Mouse (Mus musculus) forebrain, embryonic 16.5 days (tissue): ENCODE measurements around the gene Btbd6. TPM values are rescaled to one million over a fixed set of nuclear protein-coding genes. Genes with fewer than 3 reads are reported as not detected.

Experiments
- ATAC-seq: fragments of 200-750 bp; cut with Nextera tagmentation; 2 replicates; pipeline ENCODE4 v1.8.0; 2017; ENCODE audit warnings: mild to moderate bottlenecking, moderate library complexity
- H3K27ac ChIP-seq: fragments of 300-500 bp; sonication (generic); 2 replicates; pipeline ENCODE4 v1.5.1; 2014; ENCODE audit warnings: low read length, control low read depth
- H3K27me3 ChIP-seq: fragments of 300-500 bp; sonication (generic); replicated peaks from 2 replicates; pipeline ENCODE4 v1.6.1; 2014; ENCODE audit warnings: low read length; ENCODE audit not compliant: control insufficient read depth, insufficient read depth
- H3K36me3 ChIP-seq: fragments of 300-500 bp; sonication (generic); 2 replicates; pipeline ENCODE4 v1.6.1; 2014; ENCODE audit not compliant: control insufficient read depth, insufficient read depth
- H3K4me1 ChIP-seq: fragments of 300-500 bp; sonication (generic); replicated peaks from 2 replicates; pipeline ENCODE4 v1.6.1; 2014; ENCODE audit warnings: low read length; ENCODE audit not compliant: control insufficient read depth, insufficient read depth
- H3K4me2 ChIP-seq: fragments of 300-500 bp; sonication (generic); 2 replicates; pipeline ENCODE4 v1.6.1; 2014; ENCODE audit warnings: mild to moderate bottlenecking, low read length, control low read depth
- H3K4me3 ChIP-seq: fragments of 300-500 bp; sonication (generic); replicated peaks from 2 replicates; pipeline ENCODE4 v1.5.1; 2014; ENCODE audit warnings: mild to moderate bottlenecking, low read length, control low read depth
- H3K9ac ChIP-seq: fragments of 300-500 bp; sonication (generic); replicated peaks from 2 replicates; pipeline ENCODE4 v1.6.1; 2014; ENCODE audit warnings: low read depth, low read length, control low read depth
- H3K9me3 ChIP-seq: fragments of 300-500 bp; sonication (generic); 2 replicates; pipeline ENCODE4 v1.6.1; 2016; ENCODE audit warnings: low read length; ENCODE audit not compliant: control insufficient read depth
- WGBS: fragments of 180-500 bp; shearing (Covaris S2); extraction: QIAGEN DNeasy Blood & Tissue Kit; methylation state at CpG from one replicate; pipeline ENCODE4 v1.1.7; 2014; 5-methylcytosine and 5-hydroxymethylcytosine counted together
- polyA plus RNA-seq: library from polyadenylated mRNA; unstranded; fragments of >200 nt; fragmentation: Nextera tagmentation; extraction: Ambion mirVana; gene quantifications from 2 replicates; pipeline ENCODE4 v1.2.1, GENCODE M21; 2015

The Btbd6 gene
- polyA plus RNA-seq, 1 experiment from 2014 or later: 49.7 TPM

- no peaks in the 10 kb centered on the region for H3K4me1 ChIP-seq
- no peak for ATAC-seq
- no peak overlapping the region for H3K4me3 ChIP-seq
- no peaks in the 10 kb centered on the region for H3K9me3 ChIP-seq
- H3K9ac ChIP-seq: no peak overlapping the region
- no peak overlapping the region for H3K4me2 ChIP-seq
- WGBS: 79% methylated on average over 8 of the region's 8 CpGs
- no peak overlapping the region for H3K27ac ChIP-seq
- H3K27me3 ChIP-seq: no peaks in the 10 kb centered on the region
- H3K36me3 ChIP-seq: peaks cover 46% of the 10 kb centered on the region
Measured at GRCm38 (mm10) chr12:112968943-112969342, 7.3 kb upstream of the Btbd6 start.

DNA sequence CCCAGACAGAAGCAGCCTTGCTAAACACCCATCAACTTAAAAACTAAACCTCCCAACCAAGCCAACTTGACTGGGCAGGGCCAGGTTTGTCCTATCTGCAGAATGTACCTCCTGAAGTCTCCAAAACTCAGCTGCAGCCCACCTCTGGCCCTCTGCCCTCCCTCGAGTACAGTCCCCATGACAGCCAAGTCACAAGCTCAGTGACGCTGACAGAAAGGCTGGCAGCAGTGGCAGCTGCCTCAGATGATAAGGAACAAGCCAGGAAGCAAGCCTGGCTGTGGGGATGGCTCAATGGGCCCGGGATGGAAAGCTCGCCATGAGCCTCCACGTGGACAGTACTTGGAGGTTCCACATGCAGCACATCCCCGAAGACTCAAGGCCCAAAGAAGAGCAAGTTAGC, 6.7 kb upstream of the Btbd6 start:
- peaks cover 39% of the 10 kb centered on the region for H3K36me3 ChIP-seq
- no peak for ATAC-seq

GRCm38 (mm10) chr12:112974736-112975135, 1.5 kb upstream of the Btbd6 start:
- no peak for ATAC-seq

More for the DNA sequence above, 6.7 kb upstream of the Btbd6 start:
- Histone ChIP-seq H3K4me3 (no peak overlapping the region), H3K27me3 (no peaks in the 10 kb centered on the region), H3K9me3 (no peaks in the 10 kb centered on the region), H3K4me2 (no peak overlapping the region), H3K9ac (no peak overlapping the region), H3K4me1 (no peaks in the 10 kb centered on the region), H3K27ac (no peak overlapping the region)
- WGBS: 91% methylated on average over 6 of the region's 6 CpGs

DNA sequence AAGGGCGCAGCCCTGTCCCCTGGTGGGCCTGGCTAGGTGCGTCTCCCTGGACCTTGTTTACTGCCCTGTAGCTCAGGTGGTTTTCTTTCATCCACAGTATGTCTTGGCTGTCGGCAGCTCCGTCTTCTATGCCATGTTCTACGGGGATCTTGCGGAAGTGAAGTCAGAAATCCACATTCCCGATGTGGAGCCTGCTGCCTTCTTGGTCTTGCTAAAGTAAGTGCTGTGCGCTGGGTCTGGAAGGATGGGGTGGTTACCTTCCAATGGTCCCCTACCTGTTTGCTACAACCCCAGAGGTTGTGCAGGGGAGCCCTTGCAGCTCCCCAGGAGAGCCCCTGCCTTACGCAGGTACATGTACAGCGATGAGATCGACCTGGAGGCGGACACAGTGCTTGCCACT, 874 bp downstream of the Btbd6 start:
- WGBS: 44% methylated on average over 12 of the region's 12 CpGs
- peaks cover 14% of the 10 kb centered on the region for H3K4me1 ChIP-seq
- peak overlapping the region; percentile 94 for H3K27ac ChIP-seq
- H3K27me3 ChIP-seq: no peaks in the 10 kb centered on the region
- peak overlapping the region; percentile 75 for H3K4me2 ChIP-seq
- ATAC-seq: no peak
- H3K9ac ChIP-seq: peak overlapping the region; percentile 77
- H3K9me3 ChIP-seq: no peaks in the 10 kb centered on the region
- H3K36me3 ChIP-seq: peaks cover 25% of the 10 kb centered on the region
- peak overlapping the region; percentile 71 for H3K4me3 ChIP-seq

More at GRCm38 (mm10) chr12:112974736-112975135, 1.5 kb upstream of the Btbd6 start:
- Histone ChIP-seq H3K4me3 (no peak overlapping the region), H3K9ac (no peak overlapping the region), H3K9me3 (no peaks in the 10 kb centered on the region), H3K36me3 (peaks cover 28% of the 10 kb centered on the region), H3K4me1 (peaks cover 14% of the 10 kb centered on the region), H3K27me3 (no peaks in the 10 kb centered on the region), H3K27ac (no peak overlapping the region), H3K4me2 (no peak overlapping the region)
- WGBS: 90% methylated on average over 9 of the region's 9 CpGs

DNA sequence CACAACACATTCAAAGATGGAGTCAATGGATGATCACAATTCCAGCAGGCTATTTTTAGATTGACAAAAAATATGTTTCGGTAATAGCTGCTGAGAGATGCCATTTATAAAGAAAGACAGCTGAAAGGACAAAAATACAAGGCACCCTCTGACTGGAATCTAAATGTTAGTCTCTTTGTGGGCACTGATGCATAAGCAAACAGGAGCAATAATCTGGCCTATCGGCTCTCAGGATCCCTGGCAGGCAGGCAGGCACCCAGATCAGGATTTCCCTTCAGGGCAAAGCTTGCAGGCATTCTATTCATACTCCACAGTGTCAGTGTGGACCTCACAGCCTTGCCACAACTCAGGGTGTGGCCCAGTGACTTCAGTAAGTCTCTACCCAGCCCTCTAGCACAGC, 5.7 kb downstream of the Btbd6 start:
- peaks cover 41% of the 10 kb centered on the region for H3K36me3 ChIP-seq
- H3K4me1 ChIP-seq: peaks cover 6% of the 10 kb centered on the region
- no peak overlapping the region for H3K9ac ChIP-seq
- H3K9me3 ChIP-seq: no peaks in the 10 kb centered on the region
- H3K4me3 ChIP-seq: no peak overlapping the region
- peak; percentile 21; the same call in 1 of the 2 replicates for ATAC-seq
- no peaks in the 10 kb centered on the region for H3K27me3 ChIP-seq
- H3K4me2 ChIP-seq: no peak overlapping the region
- peak overlapping the region; percentile 43; the same call in 1 of the 2 replicates for H3K27ac ChIP-seq
- 33% methylated on average over 2 of the region's 2 CpGs for WGBS

GRCm38 (mm10) chr12:112985346-112985745, 9.1 kb downstream of the Btbd6 start:
- no peak overlapping the region for H3K27ac ChIP-seq
- H3K36me3 ChIP-seq: peaks cover 31% of the 10 kb centered on the region

DNA sequence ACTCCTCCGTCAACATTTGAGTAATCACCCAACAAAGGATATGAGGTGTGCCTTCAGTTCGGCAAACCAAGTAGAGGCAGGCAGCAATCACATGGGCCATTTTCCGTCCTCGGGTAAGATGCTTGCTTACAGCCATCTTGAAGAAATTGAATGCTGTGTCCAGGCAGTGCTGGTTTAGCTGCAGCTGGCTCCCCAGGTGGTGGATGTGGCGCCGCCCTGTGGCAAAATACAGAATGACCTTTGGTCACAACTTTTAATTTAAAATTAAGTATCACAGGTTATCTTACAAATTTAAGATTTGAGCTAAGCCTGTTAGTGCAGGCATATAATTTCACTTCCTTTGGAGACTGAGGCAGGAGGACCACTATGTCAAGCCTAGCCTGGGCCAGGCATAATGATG, 11.6 kb downstream of the Btbd6 start:
- no peak overlapping the region for H3K9ac ChIP-seq
- 70% methylated on average over 6 of the region's 6 CpGs for WGBS
- no peak overlapping the region for H3K4me3 ChIP-seq
- H3K9me3 ChIP-seq: no peaks in the 10 kb centered on the region
- no peak overlapping the region for H3K27ac ChIP-seq
- H3K36me3 ChIP-seq: peaks cover 21% of the 10 kb centered on the region
- ATAC-seq: no peak
- no peak overlapping the region for H3K4me2 ChIP-seq
- no peaks in the 10 kb centered on the region for H3K27me3 ChIP-seq
- no peaks in the 10 kb centered on the region for H3K4me1 ChIP-seq

More at GRCm38 (mm10) chr12:112985346-112985745, 9.1 kb downstream of the Btbd6 start:
- H3K27me3 ChIP-seq: no peaks in the 10 kb centered on the region
- H3K9me3 ChIP-seq: no peaks in the 10 kb centered on the region
- no peak overlapping the region for H3K9ac ChIP-seq
- WGBS: 93% methylated on average over 6 of the region's 6 CpGs
- no peaks in the 10 kb centered on the region; the same call in 1 of the 2 replicates for H3K4me1 ChIP-seq
- no peak for ATAC-seq
- H3K4me3 ChIP-seq: no peak overlapping the region
- no peak overlapping the region for H3K4me2 ChIP-seq

GRCm38 (mm10) chr12:112990706-112991405, 14.6 kb downstream of the Btbd6 start:
- Histone ChIP-seq H3K27me3 (no peaks in the 10 kb centered on the region), H3K36me3 (peaks cover 14% of the 10 kb centered on the region), H3K9me3 (no peaks in the 10 kb centered on the region), H3K4me1 (no peaks in the 10 kb centered on the region), H3K4me3 (no peak overlapping the region), H3K27ac (no peak overlapping the region), H3K4me2 (no peak overlapping the region), H3K9ac (no peak overlapping the region)
- no peak for ATAC-seq
- 91% methylated on average over 5 of the region's 5 CpGs for WGBS

- no peak for ATAC-seq
- no peak overlapping the region for H3K4me2 ChIP-seq
- no peaks in the 10 kb centered on the region for H3K9me3 ChIP-seq
- H3K4me1 ChIP-seq: no peaks in the 10 kb centered on the region
- H3K27ac ChIP-seq: no peak overlapping the region
- 90% methylated on average over 2 of the region's 2 CpGs for WGBS
- H3K9ac ChIP-seq: no peak overlapping the region
- H3K27me3 ChIP-seq: no peaks in the 10 kb centered on the region
- H3K4me3 ChIP-seq: no peak overlapping the region
- peaks cover 11% of the 10 kb centered on the region for H3K36me3 ChIP-seq
Measured at GRCm38 (mm10) chr12:112991444-112991843, 15.2 kb downstream of the Btbd6 start.
